23 mouse cellular contexts compared by ENCODE assay signal in genomic region chr12:31171992-31172391, GRCm38 (mm10).
"Had no signal": no experiment of that assay in that cellular context is flagged by ENCODE, and none has a peak within 500 bp of the region (broad histone marks: within the 10 kb centered on the region; RNA-seq: fewer than 3 reads in every experiment).

No protein-coding gene starts in this region.

- H3K4me3 ChIP-seq: layer of hippocampus, adult 2 months; limb, embryonic 10.5 days; limb, embryonic 13.5 days; liver, embryonic 12.5 days; liver, embryonic 15.5 days; midbrain, embryonic 12.5 days; midbrain, embryonic 15.5 days; neural tube, embryonic 12.5 days; neural tube, embryonic 15.5 days had no signal

- H3K4me1 ChIP-seq: liver, embryonic 12.5 days; liver, embryonic 15.5 days; midbrain, embryonic 12.5 days; midbrain, embryonic 15.5 days; neural tube, embryonic 12.5 days; neural tube, embryonic 15.5 days had no signal

- H3K27me3 ChIP-seq: limb, embryonic 13.5 days; liver, embryonic 12.5 days; liver, embryonic 15.5 days; midbrain, embryonic 12.5 days; midbrain, embryonic 15.5 days; neural tube, embryonic 12.5 days; neural tube, embryonic 15.5 days had no signal

- H3K4me2 ChIP-seq: limb, embryonic 13.5 days; liver, embryonic 12.5 days; liver, embryonic 15.5 days; midbrain, embryonic 12.5 days; midbrain, embryonic 15.5 days; neural tube, embryonic 12.5 days; neural tube, embryonic 15.5 days had no signal

- DNase-seq: kidney, adult 18-20 months; kidney, postnatal 25 days; layer of hippocampus, adult 9-11 months; liver; lung, postnatal 14 days; retina, postnatal 1 day; right cerebral cortex, postnatal 25 days; spleen, adult 18-20 months; thymus, adult 2 months; thymus, postnatal 14 days; thymus, postnatal 4 days had no signal

- ATAC-seq: inflammation-experienced regulatory T-cells, adult 6 months; intestine, embryonic 16.5 days; liver, embryonic 12.5 days; midbrain, embryonic 15.5 days had no signal

- H3K9ac ChIP-seq: limb, embryonic 13.5 days; liver, embryonic 12.5 days; liver, embryonic 15.5 days; midbrain, embryonic 12.5 days; midbrain, embryonic 15.5 days; neural tube, embryonic 12.5 days; neural tube, embryonic 15.5 days had no signal

- H3K36me3 ChIP-seq: limb, embryonic 10.5 days; limb, embryonic 13.5 days; liver, embryonic 12.5 days; liver, embryonic 15.5 days; midbrain, embryonic 12.5 days; midbrain, embryonic 15.5 days; neural tube, embryonic 12.5 days; neural tube, embryonic 15.5 days had no signal

- H3K27ac ChIP-seq: layer of hippocampus, adult 2 months; limb, embryonic 10.5 days; limb, embryonic 13.5 days; liver, embryonic 12.5 days; liver, embryonic 15.5 days; macrophage; midbrain, embryonic 12.5 days; midbrain, embryonic 15.5 days; neural tube, embryonic 12.5 days; neural tube, embryonic 15.5 days had no signal

- H3K9me3 ChIP-seq: limb, embryonic 10.5 days; liver, embryonic 12.5 days; liver, embryonic 15.5 days; midbrain, embryonic 12.5 days; midbrain, embryonic 15.5 days; neural tube, embryonic 12.5 days; neural tube, embryonic 15.5 days had no signal
